Mouse (Mus musculus): ENCODE measurements around the gene Galntl6. TPM values are rescaled to one million over a fixed set of nuclear protein-coding genes. Genes with fewer than 3 reads are reported as not detected.
A peak's percentile ranks its signal among the peaks of the same experiment; 100 is the strongest.
"Not testable (repeated sequence)": the region's sequence is repeated elsewhere in the genome, so short reads cannot be mapped to it uniquely, and the experiment has no call there.

Galntl6 gene
- polyA plus RNA-seq, 1 experiment from 2014 or later = 0.35 TPM

DNA sequence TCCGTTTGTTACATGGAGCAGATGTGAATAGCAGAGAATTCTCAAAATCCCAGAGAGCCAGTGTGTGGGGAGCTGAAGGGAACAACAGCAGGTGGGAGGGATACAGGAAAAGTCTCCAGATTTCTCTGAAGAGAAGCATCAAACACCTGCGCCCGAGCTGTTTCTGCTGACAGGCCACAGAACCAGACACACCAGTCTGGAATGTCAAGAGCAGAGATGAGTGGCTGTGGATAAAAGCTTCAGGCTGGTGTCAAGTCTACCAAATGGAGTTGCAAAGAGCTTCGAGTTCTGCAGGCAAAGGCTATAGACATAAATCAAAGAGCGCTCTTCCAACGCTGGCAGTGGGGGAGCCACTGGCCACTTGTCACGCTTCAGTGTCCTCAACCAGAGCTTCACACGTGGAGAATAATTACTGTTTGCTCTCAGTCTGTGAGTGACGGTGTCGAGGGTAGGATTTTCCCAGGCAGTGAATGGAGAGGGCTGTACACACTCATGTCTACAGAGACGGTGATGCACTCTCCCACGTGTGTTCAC lies 1139.6 kb downstream of the Galntl6 start:
- WGBS = 29% methylated on average over 12 of the region's 12 CpGs
- Histone ChIP-seq H3K9ac (no peak overlapping the region), H3K9me3 (no peaks in the 10 kb centered on the region), H3K4me2 (no peak overlapping the region), H3K4me1 (no peaks in the 10 kb centered on the region), H3K27me3 (no peaks in the 10 kb centered on the region), H3K4me3 (no peak overlapping the region), H3K36me3 (no peaks in the 10 kb centered on the region), H3K27ac (no peak overlapping the region)
- ATAC-seq (ENCODE audit: insufficient number of reproducible peaks, low FRiP score, low TSS enrichment, low read depth) = no peak

DNA sequence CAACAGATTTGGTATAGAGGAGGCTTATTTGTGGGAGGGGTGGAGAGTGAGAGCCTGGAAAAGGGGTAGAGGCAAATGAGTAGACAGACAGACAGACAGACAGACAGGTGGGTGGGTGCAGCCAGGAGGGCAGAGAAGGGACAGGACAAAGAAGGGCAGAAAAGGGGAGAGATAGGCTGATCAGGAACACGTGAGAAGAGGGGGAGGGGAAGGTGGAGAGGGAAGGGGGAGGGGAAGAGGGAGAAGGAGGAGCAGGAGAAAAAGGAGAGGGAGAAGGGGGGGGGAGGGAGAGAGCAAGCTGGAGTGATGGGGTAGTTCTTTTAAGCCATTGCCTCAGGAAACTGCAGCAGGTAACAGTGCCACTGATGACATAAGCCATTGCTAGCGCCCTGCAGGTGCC lies 1144.9 kb downstream of the Galntl6 start:
- H3K9ac ChIP-seq = no peak overlapping the region
- peaks cover 5% of the 10 kb centered on the region; the same call in 1 of the 2 replicates for H3K4me1 ChIP-seq
- WGBS = 36% methylated on average over 2 of the region's 2 CpGs
- H3K27me3 ChIP-seq = no peaks in the 10 kb centered on the region
- H3K27ac ChIP-seq = no peak overlapping the region
- no peak overlapping the region for H3K4me3 ChIP-seq
- H3K36me3 ChIP-seq = no peaks in the 10 kb centered on the region
- H3K9me3 ChIP-seq = no peaks in the 10 kb centered on the region
- no peak for ATAC-seq (ENCODE audit: insufficient number of reproducible peaks, low FRiP score, low TSS enrichment, low read depth)
- H3K4me2 ChIP-seq = no peak overlapping the region

DNA sequence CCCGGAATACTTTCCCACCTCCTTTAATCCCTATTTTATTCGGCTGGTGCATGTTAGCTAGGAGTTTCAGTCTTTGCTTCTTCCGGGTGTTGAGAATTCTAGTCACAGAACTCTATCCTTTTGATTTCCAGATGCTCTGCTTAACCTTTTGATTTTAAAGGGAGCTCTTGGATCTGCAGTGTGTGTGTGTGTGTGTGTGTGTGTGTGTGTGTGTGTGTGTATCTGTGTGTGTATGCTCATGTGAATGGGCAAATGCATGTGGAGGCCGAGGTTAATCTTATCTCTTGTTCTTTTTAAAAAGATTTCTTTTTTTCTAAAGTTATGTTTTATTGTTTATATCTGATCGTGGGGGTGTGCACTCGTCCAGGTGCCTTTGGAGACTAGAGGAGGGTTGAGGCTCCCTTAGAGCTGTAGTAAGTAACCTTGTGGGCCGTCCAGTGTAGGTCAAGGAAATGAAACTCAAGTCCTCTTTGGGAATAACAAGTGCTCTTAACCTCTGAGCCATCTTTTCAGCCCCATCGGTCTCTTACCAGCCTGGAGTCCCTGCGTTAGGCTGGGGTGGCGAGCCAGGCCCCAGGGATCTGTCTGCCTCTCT lies 1145.9 kb downstream of the Galntl6 start:
- Histone ChIP-seq H3K36me3 (no peaks in the 10 kb centered on the region), H3K4me1 (peaks cover 5% of the 10 kb centered on the region; the same call in 1 of the 2 replicates), H3K27ac (no peak overlapping the region), H3K4me3 (no peak overlapping the region), H3K9ac (no peak overlapping the region), H3K9me3 (no peaks in the 10 kb centered on the region), H3K27me3 (no peaks in the 10 kb centered on the region), H3K4me2 (peak overlapping the region; percentile 24)
- no peak for ATAC-seq (ENCODE audit: insufficient number of reproducible peaks, low FRiP score, low TSS enrichment, low read depth)
- 53% methylated on average over 10 of the region's 10 CpGs for WGBS

GRCm38 (mm10) chr8:57765726-57766351 lies 1146.6 kb downstream of the Galntl6 start:
- WGBS = 14% methylated on average over 13 of the region's 13 CpGs
- Histone ChIP-seq H3K4me3 (no peak overlapping the region), H3K9me3 (no peaks in the 10 kb centered on the region), H3K27ac (no peak overlapping the region), H3K27me3 (no peaks in the 10 kb centered on the region), H3K36me3 (no peaks in the 10 kb centered on the region), H3K9ac (no peak overlapping the region), H3K4me2 (peak overlapping the region; percentile 24), H3K4me1 (peaks cover 5% of the 10 kb centered on the region; the same call in 1 of the 2 replicates)
- ATAC-seq (ENCODE audit: insufficient number of reproducible peaks, low FRiP score, low TSS enrichment, low read depth) = no peak

- H3K9me3 ChIP-seq = no peaks in the 10 kb centered on the region
- ATAC-seq (ENCODE audit: insufficient number of reproducible peaks, low FRiP score, low TSS enrichment, low read depth) = no peak
- WGBS = 84% methylated on average over 4 of the region's 4 CpGs
These were observed 1147.2 kb downstream of the Galntl6 start for GRCm38 (mm10) chr8:57765192-57765591.

DNA sequence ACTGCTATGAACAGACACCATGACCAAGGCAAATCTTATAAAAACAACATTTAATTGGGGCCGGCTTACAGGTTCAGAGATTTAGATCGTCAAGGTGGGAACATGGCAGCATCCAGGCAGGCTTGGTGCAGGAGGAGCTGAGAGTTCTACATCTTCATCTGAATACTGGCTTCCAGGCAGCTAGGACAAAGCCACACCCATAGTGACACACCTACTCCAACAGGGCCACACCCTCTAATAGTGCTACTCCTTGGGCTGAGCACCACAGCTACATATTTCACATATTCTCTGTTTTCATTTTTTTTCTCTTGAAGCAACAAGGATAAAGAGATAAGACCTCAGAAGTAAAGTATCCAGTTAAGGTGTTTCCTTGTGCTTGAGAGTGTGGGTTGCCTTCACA lies 1149.8 kb downstream of the Galntl6 start:
- WGBS = 63% methylated on average over 2 of the region's 2 CpGs
- H3K9ac ChIP-seq; H3K4me2 ChIP-seq; H3K4me3 ChIP-seq; H3K27me3 ChIP-seq; H3K27ac ChIP-seq; ATAC-seq (ENCODE audit: insufficient number of reproducible peaks, low FRiP score, low TSS enrichment, low read depth); H3K9me3 ChIP-seq; H3K4me1 ChIP-seq; H3K36me3 ChIP-seq: not testable (repeated sequence)

More at GRCm38 (mm10) chr8:57765192-57765591, 1147.2 kb downstream of the Galntl6 start:
- no peaks in the 10 kb centered on the region for H3K36me3 ChIP-seq
- no peak overlapping the region for H3K4me3 ChIP-seq
- H3K9ac ChIP-seq = no peak overlapping the region
- H3K4me1 ChIP-seq = peaks cover 5% of the 10 kb centered on the region; the same call in 1 of the 2 replicates
- H3K4me2 ChIP-seq = no peak overlapping the region
- H3K27me3 ChIP-seq = no peaks in the 10 kb centered on the region
- H3K27ac ChIP-seq = no peak overlapping the region

- Histone ChIP-seq H3K4me2 (no peak overlapping the region), H3K36me3 (no peaks in the 10 kb centered on the region), H3K27me3 (no peaks in the 10 kb centered on the region), H3K9me3 (no peaks in the 10 kb centered on the region), H3K9ac (no peak overlapping the region), H3K4me1 (no peaks in the 10 kb centered on the region), H3K4me3 (no peak overlapping the region), H3K27ac (no peak overlapping the region)
- no peak for ATAC-seq (ENCODE audit: insufficient number of reproducible peaks, low FRiP score, low TSS enrichment, low read depth)
- 91% methylated on average over 1 of the region's 1 CpGs for WGBS
These were observed 1151.5 kb downstream of the Galntl6 start for GRCm38 (mm10) chr8:57760921-57761320.

DNA sequence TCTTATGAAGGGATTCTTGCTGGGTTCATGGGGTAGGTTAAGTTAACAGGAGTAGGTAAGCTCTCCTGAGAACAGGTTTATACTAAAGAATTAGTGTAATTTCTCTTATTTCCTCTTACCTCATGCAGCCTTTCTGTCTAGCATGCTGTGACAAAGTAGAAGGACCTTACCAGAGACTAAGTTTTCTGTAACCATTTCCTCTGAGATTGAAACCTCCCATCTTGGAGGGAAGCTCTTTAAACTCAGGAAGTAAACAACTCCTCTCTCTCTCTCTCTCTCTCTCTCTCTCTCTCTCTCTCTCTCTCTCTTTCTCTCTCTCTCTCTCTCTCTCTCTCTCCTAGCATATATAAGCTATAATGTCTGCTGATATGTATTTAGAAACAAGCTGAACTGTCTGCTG lies 1153.6 kb downstream of the Galntl6 start:
- H3K36me3 ChIP-seq = no peaks in the 10 kb centered on the region
- no peak overlapping the region for H3K4me2 ChIP-seq
- H3K9ac ChIP-seq = no peak overlapping the region
- H3K4me1 ChIP-seq = no peaks in the 10 kb centered on the region
- H3K27ac ChIP-seq = no peak overlapping the region
- ATAC-seq (ENCODE audit: insufficient number of reproducible peaks, low FRiP score, low TSS enrichment, low read depth) = no peak
- H3K27me3 ChIP-seq = no peaks in the 10 kb centered on the region
- no peaks in the 10 kb centered on the region for H3K9me3 ChIP-seq
- H3K4me3 ChIP-seq = no peak overlapping the region

DNA sequence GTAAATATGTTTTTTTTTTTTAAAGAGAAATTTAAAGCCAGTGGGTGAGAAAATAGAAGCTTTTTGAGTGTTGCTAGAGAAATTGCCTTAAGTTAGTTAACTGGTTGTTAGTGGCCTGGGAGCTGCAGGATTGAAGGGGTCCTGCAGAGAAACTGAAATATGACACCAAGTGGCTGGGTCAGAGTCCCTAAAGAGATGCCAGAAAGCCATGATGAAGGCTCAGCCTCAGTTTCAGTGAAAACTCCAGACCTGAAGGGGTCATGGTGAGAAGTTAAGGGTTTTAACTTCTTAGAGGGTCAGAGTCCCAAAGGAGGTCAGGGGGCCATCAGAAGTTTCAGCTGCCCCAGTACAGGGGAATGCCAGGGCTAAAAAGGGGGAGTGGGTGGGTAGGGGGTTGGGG lies 1155.0 kb downstream of the Galntl6 start:
- Histone ChIP-seq H3K9me3 (no peaks in the 10 kb centered on the region), H3K4me2 (no peak overlapping the region), H3K27ac (no peak overlapping the region), H3K9ac (no peak overlapping the region), H3K4me3 (no peak overlapping the region), H3K4me1 (no peaks in the 10 kb centered on the region), H3K36me3 (no peaks in the 10 kb centered on the region), H3K27me3 (no peaks in the 10 kb centered on the region)
- ATAC-seq (ENCODE audit: insufficient number of reproducible peaks, low FRiP score, low TSS enrichment, low read depth) = no peak

DNA sequence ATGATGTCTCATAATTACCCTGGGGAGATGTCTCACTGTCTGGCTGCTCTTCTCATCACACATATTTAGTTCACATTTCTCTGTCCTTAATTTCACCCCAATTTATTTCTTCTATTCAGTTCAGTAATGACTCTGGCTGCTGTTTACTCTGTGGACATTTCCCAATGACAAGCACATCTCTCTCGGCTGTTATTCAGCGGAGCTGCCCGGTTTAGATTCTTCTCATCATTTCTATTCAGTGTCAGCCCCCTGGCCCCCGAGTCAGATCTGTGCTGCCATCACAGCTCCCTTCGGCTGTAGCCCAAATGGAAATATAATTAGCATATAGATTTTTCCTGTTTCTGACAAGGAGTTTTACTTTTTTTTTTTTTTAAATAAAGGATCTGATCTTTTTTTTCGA lies 1158.4 kb downstream of the Galntl6 start:
- no peaks in the 10 kb centered on the region for H3K9me3 ChIP-seq
- no peaks in the 10 kb centered on the region for H3K36me3 ChIP-seq
- no peaks in the 10 kb centered on the region for H3K4me1 ChIP-seq
- no peak for ATAC-seq (ENCODE audit: insufficient number of reproducible peaks, low FRiP score, low TSS enrichment, low read depth)
- 67% methylated on average over 6 of the region's 6 CpGs for WGBS
- no peak overlapping the region for H3K4me3 ChIP-seq
- H3K9ac ChIP-seq = no peak overlapping the region
- H3K27me3 ChIP-seq = no peaks in the 10 kb centered on the region
- no peak overlapping the region for H3K27ac ChIP-seq
- H3K4me2 ChIP-seq = no peak overlapping the region

DNA sequence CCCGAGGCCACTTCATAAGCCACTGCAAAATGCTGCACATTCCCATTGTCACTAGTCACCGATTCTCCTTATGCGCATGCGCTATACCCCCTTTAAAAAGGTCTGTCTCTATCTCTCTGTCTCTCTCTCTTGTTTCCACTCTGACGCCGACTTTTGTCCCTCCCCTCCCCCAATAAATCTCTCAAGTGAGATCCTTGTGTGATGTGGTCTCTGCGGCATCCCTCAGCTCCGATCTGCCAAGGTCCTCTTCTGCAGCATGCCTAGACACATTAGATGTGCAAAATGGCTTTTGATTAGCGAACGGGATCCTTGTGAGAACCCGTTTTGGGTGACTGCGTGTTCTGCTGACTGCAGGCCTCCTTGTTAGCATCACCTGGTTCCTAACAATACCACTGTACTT lies 1168.8 kb downstream of the Galntl6 start:
- no peak for ATAC-seq (ENCODE audit: insufficient number of reproducible peaks, low FRiP score, low TSS enrichment, low read depth)
- WGBS = 86% methylated on average over 12 of the region's 12 CpGs
- 0 out of 2 replicates have a peak, but pooled peaks cover 10% of the 10 kb centered on the region for H3K4me1 ChIP-seq
- no peak overlapping the region for H3K4me2 ChIP-seq
- H3K27ac ChIP-seq = no peak overlapping the region
- no peaks in the 10 kb centered on the region for H3K36me3 ChIP-seq
- H3K9ac ChIP-seq = no peak overlapping the region
- no peaks in the 10 kb centered on the region for H3K9me3 ChIP-seq
- no peaks in the 10 kb centered on the region for H3K27me3 ChIP-seq
- no peak overlapping the region for H3K4me3 ChIP-seq

DNA sequence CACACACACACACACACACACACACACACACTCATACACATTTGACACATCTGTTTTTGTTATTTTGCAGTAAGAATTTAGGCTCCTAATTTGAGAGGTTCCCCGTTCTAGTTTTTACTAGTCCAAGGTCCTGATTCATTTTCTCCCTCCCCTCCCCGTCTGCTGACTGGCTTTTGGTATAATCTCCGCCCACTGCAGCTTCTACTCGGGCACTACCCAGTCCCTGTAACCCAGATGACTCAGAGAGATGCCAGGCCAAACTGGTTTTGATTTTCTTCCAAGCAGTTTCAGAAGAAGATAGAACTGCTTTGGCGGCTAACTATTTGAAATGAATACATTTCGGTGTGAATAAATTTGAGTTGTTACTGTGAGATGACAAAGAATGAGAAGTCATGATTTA lies 1170.5 kb downstream of the Galntl6 start:
- Histone ChIP-seq H3K27me3 (no peaks in the 10 kb centered on the region), H3K27ac (no peak overlapping the region), H3K4me2 (no peak overlapping the region), H3K4me1 (0 out of 2 replicates have a peak, but pooled peaks cover 10% of the 10 kb centered on the region), H3K9ac (no peak overlapping the region), H3K4me3 (no peak overlapping the region), H3K36me3 (no peaks in the 10 kb centered on the region), H3K9me3 (no peaks in the 10 kb centered on the region)
- no peak for ATAC-seq (ENCODE audit: insufficient number of reproducible peaks, low FRiP score, low TSS enrichment, low read depth)
- WGBS = 41% methylated on average over 6 of the region's 6 CpGs

Measured in limb, embryonic 15.5 days (tissue).